Mouse (Mus musculus): Measurements from ENCODE around the gene Sept9.

Sept9 gene

DNA sequence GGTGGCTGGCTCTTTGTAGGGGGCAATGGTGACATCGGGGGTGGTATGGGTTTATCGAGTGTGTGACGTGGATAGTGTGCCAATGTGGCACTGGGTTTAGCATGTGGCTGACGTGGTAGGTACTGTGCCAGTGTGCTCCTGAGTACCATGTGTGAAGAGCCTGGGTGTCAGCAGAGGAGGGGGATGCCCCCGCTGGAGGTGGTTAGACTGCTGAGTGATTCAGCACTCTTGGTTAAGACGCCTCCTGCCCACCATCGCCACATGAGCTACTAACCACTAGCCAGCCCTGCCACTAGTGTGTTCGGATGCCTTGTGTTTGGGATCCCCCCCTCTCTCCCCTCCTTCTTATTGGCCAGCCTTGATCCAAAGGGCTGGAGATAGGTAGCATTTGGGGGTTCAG, 21.3 kb downstream of the Sept9 start:
- ATAC-seq (ENCODE audit: low TSS enrichment): no peak

DNA sequence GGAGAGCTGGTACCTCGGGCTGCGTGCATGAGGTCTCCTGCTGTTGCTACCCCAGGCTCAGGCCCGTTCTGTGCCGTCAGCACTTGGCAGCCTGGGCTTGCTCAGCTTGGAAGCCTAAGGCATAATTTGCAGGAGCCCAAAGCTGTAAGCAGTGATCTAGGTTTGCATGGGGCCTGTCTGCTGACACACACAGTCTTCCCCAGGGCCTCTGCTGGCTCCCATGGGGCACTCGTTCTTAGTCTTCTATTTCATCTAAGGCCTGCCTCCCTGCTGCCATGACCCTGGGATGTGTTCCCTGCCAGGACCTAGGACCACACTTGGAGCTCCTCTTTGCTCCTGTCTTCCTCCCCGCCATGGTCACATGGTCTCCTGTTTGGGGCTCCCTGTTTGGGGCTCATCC, 21.7 kb downstream of the Sept9 start:
- no peak for ATAC-seq (ENCODE audit: low TSS enrichment)

- ATAC-seq (ENCODE audit: low TSS enrichment): no peak
These were observed 23.4 kb downstream of the Sept9 start for GRCm38 (mm10) chr11:117222899-117223298.

DNA sequence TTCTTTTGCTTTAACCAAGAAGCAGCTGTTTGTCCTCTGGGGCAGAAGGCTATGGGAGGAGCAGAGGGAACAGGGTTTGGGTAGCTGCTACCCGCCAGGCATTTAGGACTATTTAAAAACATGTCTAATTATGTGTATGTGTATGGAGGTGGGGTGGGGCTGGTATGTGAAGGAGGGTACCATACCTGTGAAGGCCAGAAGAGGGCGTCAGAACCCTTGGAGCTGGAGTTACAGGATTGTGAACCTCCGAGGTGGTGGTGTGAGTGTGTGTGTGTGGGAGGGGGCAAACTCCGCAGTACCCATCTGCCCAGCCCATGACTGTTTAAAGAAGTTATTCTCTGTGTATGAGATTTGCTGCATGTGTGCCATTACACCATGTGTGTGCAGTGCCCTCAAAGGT, 25.3 kb downstream of the Sept9 start:
- no peak for ATAC-seq (ENCODE audit: low TSS enrichment)

- ATAC-seq (ENCODE audit: low TSS enrichment): no peak
These were observed 26.2 kb downstream of the Sept9 start for GRCm38 (mm10) chr11:117225531-117226213.

- ATAC-seq (ENCODE audit: low TSS enrichment): no peak
These were observed 26.7 kb downstream of the Sept9 start for GRCm38 (mm10) chr11:117226214-117226535.

GRCm38 (mm10) chr11:117228139-117228538, 28.7 kb downstream of the Sept9 start:
- ATAC-seq (ENCODE audit: low TSS enrichment): no peak

GRCm38 (mm10) chr11:117231551-117231950, 32.1 kb downstream of the Sept9 start:
- ATAC-seq (ENCODE audit: low TSS enrichment): peak; percentile 50; the same call in 1 of the 2 replicates

DNA sequence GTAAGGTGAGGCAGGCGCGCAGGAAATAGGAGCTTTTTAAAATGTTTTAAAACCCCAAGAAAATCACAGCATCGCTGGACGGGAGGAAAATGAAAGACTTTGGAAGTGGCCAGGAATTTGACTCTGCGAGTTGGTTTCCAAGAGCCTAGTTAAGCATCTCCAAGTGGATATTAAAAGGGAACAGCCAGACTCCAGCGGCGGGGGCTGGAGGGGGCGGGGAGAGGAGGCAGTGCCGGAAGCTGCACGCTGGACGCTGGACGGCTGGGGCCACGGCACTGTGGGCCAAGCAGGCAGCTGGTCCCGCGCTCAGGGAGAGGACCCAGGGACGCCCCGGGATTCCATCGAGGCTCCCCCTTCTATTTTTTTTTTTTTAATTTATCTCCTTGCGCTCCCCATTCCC, 32.6 kb downstream of the Sept9 start:
- no peak for ATAC-seq (ENCODE audit: low TSS enrichment)

DNA sequence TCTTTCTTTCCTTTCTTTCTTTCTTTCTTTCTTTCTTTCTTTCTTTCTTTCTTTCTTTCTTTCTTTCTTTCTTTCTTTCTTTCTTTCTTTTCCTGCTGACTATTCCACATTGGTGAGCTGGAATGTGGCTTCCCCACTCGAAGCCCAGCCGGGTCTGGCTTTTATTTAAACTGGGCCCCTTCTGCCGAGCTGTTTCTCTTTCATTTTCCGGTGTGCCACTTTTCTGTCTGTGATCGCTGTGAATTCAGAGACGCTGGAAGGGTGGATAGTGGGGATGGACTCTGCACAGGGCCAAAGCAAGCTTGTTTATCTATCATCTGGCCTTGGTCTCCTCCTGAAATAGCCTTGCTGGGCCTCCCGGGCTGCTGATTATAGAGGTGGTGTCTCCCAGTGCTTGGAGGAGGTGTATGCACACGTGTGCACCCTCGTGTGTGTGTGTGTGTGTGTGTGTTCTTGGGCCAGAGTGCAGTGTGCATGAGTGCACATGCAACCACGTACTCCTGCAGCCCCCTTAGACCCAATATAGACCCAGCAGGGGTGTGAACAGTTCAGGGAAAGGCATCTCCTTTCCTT, 33.5 kb downstream of the Sept9 start:
- ATAC-seq (ENCODE audit: low TSS enrichment): no peak

- ATAC-seq (ENCODE audit: low TSS enrichment): no peak
These were observed 34.4 kb downstream of the Sept9 start for GRCm38 (mm10) chr11:117233818-117234217.

- ATAC-seq (ENCODE audit: low TSS enrichment): no peak
These were observed 35.8 kb downstream of the Sept9 start for GRCm38 (mm10) chr11:117235086-117235897.

- ATAC-seq (ENCODE audit: low TSS enrichment): peak; percentile 32
These were observed 36.5 kb downstream of the Sept9 start for GRCm38 (mm10) chr11:117235898-117236459.

GRCm38 (mm10) chr11:117238169-117238568, 38.7 kb downstream of the Sept9 start:
- ATAC-seq (ENCODE audit: low TSS enrichment): peak; percentile 78

DNA sequence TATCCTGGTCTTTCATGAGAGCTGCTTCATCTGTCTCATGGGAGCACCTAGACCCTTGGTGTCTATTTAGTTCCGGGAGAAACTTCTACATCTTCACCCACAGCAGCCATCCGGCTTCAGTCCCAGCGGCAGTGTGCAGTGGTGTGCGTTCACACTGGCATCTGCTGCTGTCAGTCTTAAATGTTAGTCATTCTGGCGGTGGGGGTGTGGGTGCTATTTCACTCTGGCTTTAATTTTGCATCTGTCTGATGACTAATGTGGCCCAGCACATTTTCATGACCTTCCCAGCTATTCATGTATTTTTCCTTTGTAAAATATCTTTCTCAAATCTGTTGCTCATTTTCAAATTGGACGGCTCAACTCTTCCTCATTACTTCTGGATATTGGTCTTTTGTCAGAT, 40.2 kb downstream of the Sept9 start:
- no peak for ATAC-seq (ENCODE audit: low TSS enrichment)

GRCm38 (mm10) chr11:117240322-117240721, 40.9 kb downstream of the Sept9 start:
- ATAC-seq (ENCODE audit: low TSS enrichment): no peak

GRCm38 (mm10) chr11:117240861-117241738, 41.6 kb downstream of the Sept9 start:
- ATAC-seq (ENCODE audit: low TSS enrichment): no peak

DNA sequence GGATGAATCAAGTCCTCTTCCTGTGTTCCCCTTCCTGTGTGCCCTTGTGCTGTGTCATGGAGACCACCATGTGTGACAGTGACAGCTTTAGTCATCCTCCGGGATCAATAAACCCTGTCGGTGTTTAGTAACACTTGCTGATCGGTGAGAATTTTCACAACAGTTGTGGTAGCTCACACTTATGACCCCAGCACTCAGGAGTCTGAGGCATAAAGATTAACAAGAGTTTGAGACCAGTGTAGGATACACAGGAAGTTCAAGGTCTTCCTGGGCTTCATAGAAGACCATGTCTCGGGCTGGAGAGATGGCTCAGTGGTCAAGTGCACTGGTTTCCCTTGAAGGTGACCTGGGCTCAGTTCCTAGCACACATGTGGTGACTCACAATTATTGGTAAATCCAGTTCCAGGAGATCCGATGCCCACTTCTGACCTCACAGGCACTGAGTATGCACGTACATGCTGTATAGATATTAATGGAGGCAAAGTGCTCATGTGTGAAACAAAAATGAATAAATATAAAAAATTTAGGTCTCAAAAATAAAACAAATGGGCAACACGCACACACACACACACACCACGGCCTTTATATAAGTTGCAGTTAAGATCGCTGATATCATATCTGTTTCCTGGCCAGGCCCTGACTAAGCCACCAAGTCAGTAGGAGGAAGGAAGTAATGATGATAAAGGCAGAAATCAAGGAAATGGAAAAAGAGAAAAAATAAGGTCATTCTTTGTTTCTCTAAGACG, 43.1 kb downstream of the Sept9 start:
- no peak for ATAC-seq (ENCODE audit: low TSS enrichment)

DNA sequence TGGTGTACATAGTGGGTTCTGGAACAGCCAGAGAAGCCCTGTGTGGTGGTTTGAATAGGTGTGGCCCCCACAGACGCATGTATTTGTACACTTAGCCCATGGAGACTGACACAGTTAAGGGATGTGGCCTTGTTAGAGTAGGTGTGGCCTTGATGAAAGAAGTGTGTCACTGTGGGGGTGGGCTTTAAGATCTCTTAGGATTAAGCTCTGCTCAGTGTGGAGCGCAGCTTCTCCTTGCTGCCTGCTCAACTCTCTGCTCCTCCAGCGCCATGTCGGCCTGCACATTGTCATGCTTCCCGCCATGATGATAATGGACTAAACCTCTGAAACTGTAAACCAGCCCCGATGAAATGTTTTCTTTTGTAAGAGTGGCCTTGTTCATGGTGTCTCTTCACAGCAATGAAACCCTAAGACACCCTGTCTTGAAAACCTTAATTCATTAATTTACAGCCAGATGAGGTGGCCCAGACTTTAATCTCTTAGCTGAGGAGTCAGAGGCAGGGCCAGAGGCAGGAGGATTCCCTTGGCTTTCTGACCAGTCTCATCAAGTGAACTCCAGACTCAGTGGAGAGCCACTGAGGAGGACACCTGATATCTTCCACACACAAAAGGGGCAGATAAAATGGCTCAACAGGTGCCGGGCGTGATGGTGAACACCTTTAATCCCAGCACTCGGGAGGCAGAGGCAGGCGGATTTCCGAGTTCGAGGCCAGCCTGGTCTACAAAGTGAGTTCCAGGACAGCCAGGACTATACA, 44.3 kb downstream of the Sept9 start:
- ATAC-seq (ENCODE audit: low TSS enrichment): no peak

DNA sequence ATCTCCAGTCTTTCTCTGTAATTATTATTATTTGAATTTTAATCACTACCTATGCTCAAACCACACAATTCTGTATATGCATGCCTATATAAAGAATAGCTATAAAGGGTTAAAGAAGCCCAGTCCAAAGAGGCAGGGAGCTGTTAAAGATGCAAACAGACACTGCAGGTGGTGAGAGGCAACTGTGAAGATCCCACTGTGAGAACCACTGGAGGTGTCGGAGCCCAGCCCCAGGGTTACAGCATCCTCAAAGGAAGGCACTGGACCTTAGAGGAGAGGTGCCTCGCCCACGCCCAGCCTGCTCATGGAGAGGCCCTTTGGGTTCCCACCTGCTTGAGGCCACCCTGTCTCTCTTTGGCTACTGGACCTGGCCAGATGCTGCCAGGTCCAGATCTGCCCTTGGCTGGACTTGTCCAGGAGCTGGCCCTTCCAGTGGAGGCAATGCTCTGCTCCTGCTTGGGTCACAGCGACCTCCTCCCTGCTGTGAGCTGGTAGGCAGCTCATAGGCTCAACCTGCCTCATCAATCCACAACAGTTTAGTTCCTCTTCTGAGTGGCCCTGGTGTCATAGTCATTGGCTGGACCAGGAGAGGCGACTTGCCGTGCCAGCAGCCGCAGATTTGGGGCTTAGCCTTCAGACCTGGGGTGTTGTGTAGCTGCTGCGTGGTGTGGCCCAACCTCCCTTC, 45.7 kb downstream of the Sept9 start:
- ATAC-seq (ENCODE audit: low TSS enrichment): no peak

Data from frontal cortex, adult (tissue).